Mouse (Mus musculus): ENCODE measurements around the gene Spon2. TPM values are rescaled to one million over a fixed set of nuclear protein-coding genes. Genes with fewer than 3 reads are reported as not detected.

Gene Spon2
- total RNA-seq, 2 experiments from 2014 or later = 0.43 to 0.71 TPM

GRCm38 (mm10) chr5:33220350-33221044, 2.2 kb upstream of the Spon2 start:
- intact Hi-C loops (cut with DNase I) = no loop called here
- peak; percentile 50 to 65 for DNase-seq (ENCODE audit: extremely low spot score in 1 of 2, low spot score in 2 of 2)

- intact Hi-C loops (cut with DNase I) = no loop called here
- no peak for DNase-seq (ENCODE audit: extremely low spot score in 1 of 2, low spot score in 2 of 2)
Measured at GRCm38 (mm10) chr5:33219831-33220230, 1.6 kb upstream of the Spon2 start.

- no peak for DNase-seq (ENCODE audit: extremely low spot score in 1 of 2, low spot score in 2 of 2)
- intact Hi-C loops (cut with DNase I) = no loop called here
Measured at GRCm38 (mm10) chr5:33218746-33219449, 643 bp upstream of the Spon2 start.

GRCm38 (mm10) chr5:33217663-33218062, 592 bp downstream of the Spon2 start:
- intact Hi-C loops (cut with DNase I) = no loop called here
- no peak for DNase-seq (ENCODE audit: extremely low spot score in 1 of 2, low spot score in 2 of 2)

GRCm38 (mm10) chr5:33214723-33215122, 3.5 kb downstream of the Spon2 start:
- intact Hi-C loops (cut with DNase I) = no loop called here
- DNase-seq (ENCODE audit: extremely low spot score in 1 of 2, low spot score in 2 of 2) = no peak

- intact Hi-C loops (cut with DNase I) = no loop called here
- DNase-seq (ENCODE audit: extremely low spot score in 1 of 2, low spot score in 2 of 2) = no peak
Measured at GRCm38 (mm10) chr5:33211254-33211653, 7.0 kb downstream of the Spon2 start.

- no peak for DNase-seq (ENCODE audit: extremely low spot score in 1 of 2, low spot score in 2 of 2)
- intact Hi-C loops (cut with DNase I) = no loop called here
Measured at GRCm38 (mm10) chr5:33210515-33210914, 7.7 kb downstream of the Spon2 start.

- no peak for DNase-seq (ENCODE audit: extremely low spot score in 1 of 2, low spot score in 2 of 2)
- intact Hi-C loops (cut with DNase I) = no loop called here
Measured at GRCm38 (mm10) chr5:33208533-33209245, 9.6 kb downstream of the Spon2 start.

- intact Hi-C loops (cut with DNase I) = no loop called here
- no peak for DNase-seq (ENCODE audit: extremely low spot score in 1 of 2, low spot score in 2 of 2)
Measured at GRCm38 (mm10) chr5:33207136-33207535, 11.1 kb downstream of the Spon2 start.

GRCm38 (mm10) chr5:33206328-33206727, 11.9 kb downstream of the Spon2 start:
- intact Hi-C loops (cut with DNase I) = no loop called here
- DNase-seq (ENCODE audit: extremely low spot score in 1 of 2, low spot score in 2 of 2) = no peak

GRCm38 (mm10) chr5:33204284-33204683, 14.0 kb downstream of the Spon2 start:
- DNase-seq (ENCODE audit: extremely low spot score in 1 of 2, low spot score in 2 of 2) = no peak
- intact Hi-C loops (cut with DNase I) = loop anchor here (5.0 kb wide), 2 partner anchors 43 to 173 kb away; partner anchors contain the start of gene Uvssa

GRCm38 (mm10) chr5:33203691-33204242, 14.5 kb downstream of the Spon2 start:
- intact Hi-C loops (cut with DNase I) = loop anchor here (5.0 kb wide), 2 partner anchors 44 to 174 kb away; partner anchors contain the start of gene Uvssa
- peak; percentile 58 to 81 for DNase-seq (ENCODE audit: extremely low spot score in 1 of 2, low spot score in 2 of 2)

- no peak for DNase-seq (ENCODE audit: extremely low spot score in 1 of 2, low spot score in 2 of 2)
- intact Hi-C loops (cut with DNase I) = loop anchor here (5.0 kb wide), 2 partner anchors 44 to 174 kb away; partner anchors contain the start of gene Uvssa
Measured at GRCm38 (mm10) chr5:33203171-33203565, 15.1 kb downstream of the Spon2 start.

GRCm38 (mm10) chr5:33202516-33203170, 15.6 kb downstream of the Spon2 start:
- DNase-seq (ENCODE audit: extremely low spot score in 1 of 2, low spot score in 2 of 2) = no peak
- intact Hi-C loops (cut with DNase I) = loop anchor here (5.0 kb wide), 2 partner anchors 45 to 175 kb away; partner anchors contain the start of gene Uvssa

GRCm38 (mm10) chr5:33201697-33202096, 16.6 kb downstream of the Spon2 start:
- DNase-seq (ENCODE audit: extremely low spot score in 1 of 2, low spot score in 2 of 2) = no peak
- intact Hi-C loops (cut with DNase I) = loop anchor here (5.0 kb wide), 2 partner anchors 46 to 176 kb away; partner anchors contain the start of gene Uvssa

- intact Hi-C loops (cut with DNase I) = loop anchor here (5.0 kb wide), 2 partner anchors 47 to 177 kb away; partner anchors contain the start of gene Uvssa
- no peak for DNase-seq (ENCODE audit: extremely low spot score in 1 of 2, low spot score in 2 of 2)
Measured at GRCm38 (mm10) chr5:33200071-33200470, 18.2 kb downstream of the Spon2 start.

GRCm38 (mm10) chr5:33195246-33195852, 22.9 kb downstream of the Spon2 start:
- no peak for DNase-seq (ENCODE audit: extremely low spot score in 1 of 2, low spot score in 2 of 2)
- intact Hi-C loops (cut with DNase I) = no loop called here

- intact Hi-C loops (cut with DNase I) = no loop called here
- no peak for DNase-seq (ENCODE audit: extremely low spot score in 1 of 2, low spot score in 2 of 2)
Measured at GRCm38 (mm10) chr5:33193567-33193966, 24.7 kb downstream of the Spon2 start.
